Mouse (Mus musculus): ENCODE data around the gene Ssr3. TPM values are rescaled to one million over a fixed set of nuclear protein-coding genes. Genes with fewer than 3 reads are reported as not detected.
"Not testable (repeated sequence)": the region's sequence is repeated elsewhere in the genome, so short reads cannot be mapped to it uniquely, and the experiment has no call there.

Gene Ssr3
- polyA plus RNA-seq, 1 experiment from 2014 or later = 161 TPM

DNA sequence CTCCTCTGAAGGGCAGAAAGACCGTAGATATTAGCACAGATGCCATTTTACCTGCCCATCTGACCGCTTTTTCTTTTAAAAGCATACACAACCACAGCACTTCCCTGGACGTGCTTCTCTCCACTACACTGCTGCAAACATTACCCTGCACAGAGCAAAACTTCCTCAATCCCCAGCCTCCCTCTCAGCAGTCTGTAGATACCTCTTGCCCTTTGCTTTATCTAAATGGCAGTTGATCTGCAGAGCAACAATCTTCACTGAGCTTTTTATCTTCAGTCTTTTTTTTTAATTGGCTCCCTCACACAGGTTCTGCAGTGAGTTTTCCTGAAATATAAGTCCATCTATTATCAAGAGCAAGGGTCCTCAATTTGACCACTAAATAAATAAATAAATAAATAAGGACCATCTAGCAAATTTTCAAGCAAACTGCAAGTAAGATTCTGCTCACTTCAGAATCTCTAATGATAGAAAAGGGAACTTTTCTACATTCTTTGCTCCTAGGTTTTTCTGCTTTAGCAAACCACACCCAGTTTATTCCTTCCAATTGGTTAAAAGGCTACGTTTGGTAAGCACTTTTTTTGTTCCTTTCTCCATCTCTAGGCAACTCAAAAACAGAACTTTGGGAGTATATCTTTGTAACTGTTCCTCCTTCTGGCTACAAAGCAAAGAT lies 4.5 kb upstream of the Ssr3 start:
- 83% methylated on average over 4 of the region's 4 CpGs for WGBS
- Histone ChIP-seq H3K9me3 (replicated peaks) (no peaks in the 10 kb centered on the region), H3K4me2 (no peak overlapping the region), H3K27ac (no peak overlapping the region), H3K36me3 (ENCODE audit: poor library complexity, severe bottlenecking) (no peaks in the 10 kb centered on the region), H3K4me1 (no peaks in the 10 kb centered on the region), H3K4me3 (no peak overlapping the region), H3K27me3 (no peaks in the 10 kb centered on the region), H3K9ac (no peak overlapping the region)
- no peak for ATAC-seq

- peaks cover 13% of the 10 kb centered on the region for H3K4me1 ChIP-seq
- H3K9ac ChIP-seq; H3K36me3 ChIP-seq (ENCODE audit: poor library complexity, severe bottlenecking); H3K27me3 ChIP-seq; H3K4me3 ChIP-seq; H3K27ac ChIP-seq; H3K4me2 ChIP-seq; ATAC-seq; H3K9me3 ChIP-seq (replicated peaks): not testable (repeated sequence)
- 85% methylated on average over 1 of the region's 1 CpGs for WGBS
Measured at GRCm38 (mm10) chr3:65395111-65395510, 2.7 kb upstream of the Ssr3 start.

GRCm38 (mm10) chr3:65391784-65392420 lies 521 bp downstream of the Ssr3 start:
- H3K27me3 ChIP-seq = no peaks in the 10 kb centered on the region
- no peaks in the 10 kb centered on the region for H3K9me3 ChIP-seq (replicated peaks)
- H3K27ac ChIP-seq = peak overlapping the region; percentile 68
- peaks cover 30% of the 10 kb centered on the region for H3K36me3 ChIP-seq (ENCODE audit: poor library complexity, severe bottlenecking)
- under 1% methylated on average over 37 of the region's 37 CpGs for WGBS
- peak overlapping the region; percentile 91 for H3K9ac ChIP-seq
- ATAC-seq = peak; percentile 69
- H3K4me3 ChIP-seq = peak overlapping the region; percentile 82
- peaks cover 13% of the 10 kb centered on the region for H3K4me1 ChIP-seq
- H3K4me2 ChIP-seq = peak overlapping the region; percentile 80

GRCm38 (mm10) chr3:65391222-65391783 lies 1.1 kb downstream of the Ssr3 start:
- Histone ChIP-seq H3K27me3 (no peaks in the 10 kb centered on the region), H3K4me1 (peaks cover 13% of the 10 kb centered on the region), H3K27ac (0 out of 2 replicates have a peak overlapping the region, but pooled peaks have one; percentile 68), H3K4me2 (peak overlapping the region; percentile 80), H3K36me3 (ENCODE audit: poor library complexity, severe bottlenecking) (peaks cover 36% of the 10 kb centered on the region), H3K4me3 (peak overlapping the region; percentile 82), H3K9me3 (replicated peaks) (no peaks in the 10 kb centered on the region), H3K9ac (peak overlapping the region; percentile 91)
- no peak for ATAC-seq
- WGBS = 47% methylated on average over 6 of the region's 6 CpGs

GRCm38 (mm10) chr3:65385771-65386170 lies 6.7 kb downstream of the Ssr3 start:
- Histone ChIP-seq H3K27me3 (no peaks in the 10 kb centered on the region), H3K4me3 (no peak overlapping the region), H3K9ac (no peak overlapping the region), H3K9me3 (replicated peaks) (no peaks in the 10 kb centered on the region), H3K4me2 (no peak overlapping the region), H3K36me3 (ENCODE audit: poor library complexity, severe bottlenecking) (peaks cover 79% of the 10 kb centered on the region), H3K27ac (no peak overlapping the region), H3K4me1 (0 out of 2 replicates have a peak, but pooled peaks cover 5% of the 10 kb centered on the region)
- ATAC-seq = no peak

DNA sequence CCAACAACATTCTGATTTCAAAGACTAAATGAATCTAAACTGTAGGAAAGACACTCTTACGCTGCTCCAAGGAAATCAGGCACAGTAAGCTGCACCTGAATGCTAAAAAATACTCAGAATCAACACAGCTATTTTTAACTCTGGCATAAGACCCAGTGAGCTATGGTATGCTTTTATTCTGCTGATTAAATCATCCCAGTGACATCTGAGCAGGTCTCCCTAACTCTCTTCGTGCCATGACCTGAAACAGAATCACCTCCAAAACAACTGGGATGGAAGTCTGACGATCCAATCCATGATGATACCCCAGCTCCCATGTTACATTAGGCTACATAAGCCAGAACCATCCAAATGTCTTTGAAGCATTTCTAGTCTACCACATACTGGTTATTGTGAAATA lies 8.0 kb downstream of the Ssr3 start:
- H3K27me3 ChIP-seq = no peaks in the 10 kb centered on the region
- no peak overlapping the region for H3K4me3 ChIP-seq
- H3K4me2 ChIP-seq = no peak overlapping the region
- no peak for ATAC-seq
- H3K9ac ChIP-seq = no peak overlapping the region
- peaks cover 80% of the 10 kb centered on the region for H3K36me3 ChIP-seq (ENCODE audit: poor library complexity, severe bottlenecking)
- H3K9me3 ChIP-seq (replicated peaks) = no peaks in the 10 kb centered on the region
- WGBS = 91% methylated on average over 3 of the region's 3 CpGs
- no peaks in the 10 kb centered on the region for H3K4me1 ChIP-seq
- no peak overlapping the region for H3K27ac ChIP-seq

GRCm38 (mm10) chr3:65381094-65381493 lies 11.3 kb downstream of the Ssr3 start:
- H3K9ac ChIP-seq = no peak overlapping the region
- H3K4me2 ChIP-seq = no peak overlapping the region
- H3K27me3 ChIP-seq = no peaks in the 10 kb centered on the region
- peaks cover 63% of the 10 kb centered on the region for H3K36me3 ChIP-seq (ENCODE audit: poor library complexity, severe bottlenecking)
- ATAC-seq = no peak
- H3K4me3 ChIP-seq = no peak overlapping the region
- no peaks in the 10 kb centered on the region for H3K9me3 ChIP-seq (replicated peaks)
- no peaks in the 10 kb centered on the region for H3K4me1 ChIP-seq
- H3K27ac ChIP-seq = no peak overlapping the region
- 89% methylated on average over 4 of the region's 4 CpGs for WGBS

GRCm38 (mm10) chr3:65379884-65380539 lies 12.4 kb downstream of the Ssr3 start:
- Histone ChIP-seq H3K9me3 (replicated peaks) (no peaks in the 10 kb centered on the region), H3K4me1 (no peaks in the 10 kb centered on the region), H3K9ac (no peak overlapping the region), H3K4me3 (no peak overlapping the region), H3K36me3 (ENCODE audit: poor library complexity, severe bottlenecking) (peaks cover 59% of the 10 kb centered on the region), H3K4me2 (no peak overlapping the region), H3K27me3 (no peaks in the 10 kb centered on the region), H3K27ac (no peak overlapping the region)
- 74% methylated on average over 4 of the region's 4 CpGs for WGBS
- 0 out of 2 replicates have a peak, but pooled peaks have one; percentile 38 for ATAC-seq

DNA sequence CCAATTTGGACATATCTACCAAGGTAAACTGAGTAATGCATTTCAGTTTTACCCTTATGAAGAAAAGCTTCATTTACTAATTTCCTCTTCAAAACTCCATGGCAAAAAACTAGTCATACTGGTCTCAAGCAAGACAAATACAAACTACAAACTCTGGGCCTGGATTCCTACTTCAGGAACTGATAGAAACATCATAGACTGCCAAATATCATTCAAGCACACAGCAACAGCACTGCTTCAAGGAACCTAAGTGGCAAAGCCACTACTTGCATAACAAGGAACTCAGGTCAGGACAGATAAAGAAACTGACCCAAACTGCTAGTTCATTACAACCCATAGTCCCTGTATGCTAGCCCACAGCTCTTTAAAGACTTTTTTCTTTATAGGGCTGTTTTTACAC lies 13.7 kb downstream of the Ssr3 start:
- Histone ChIP-seq H3K27me3 (no peaks in the 10 kb centered on the region), H3K36me3 (ENCODE audit: poor library complexity, severe bottlenecking) (peaks cover 52% of the 10 kb centered on the region), H3K4me2 (no peak overlapping the region), H3K4me3 (no peak overlapping the region), H3K27ac (no peak overlapping the region), H3K9ac (no peak overlapping the region), H3K4me1 (no peaks in the 10 kb centered on the region), H3K9me3 (replicated peaks) (no peaks in the 10 kb centered on the region)
- no peak for ATAC-seq

DNA sequence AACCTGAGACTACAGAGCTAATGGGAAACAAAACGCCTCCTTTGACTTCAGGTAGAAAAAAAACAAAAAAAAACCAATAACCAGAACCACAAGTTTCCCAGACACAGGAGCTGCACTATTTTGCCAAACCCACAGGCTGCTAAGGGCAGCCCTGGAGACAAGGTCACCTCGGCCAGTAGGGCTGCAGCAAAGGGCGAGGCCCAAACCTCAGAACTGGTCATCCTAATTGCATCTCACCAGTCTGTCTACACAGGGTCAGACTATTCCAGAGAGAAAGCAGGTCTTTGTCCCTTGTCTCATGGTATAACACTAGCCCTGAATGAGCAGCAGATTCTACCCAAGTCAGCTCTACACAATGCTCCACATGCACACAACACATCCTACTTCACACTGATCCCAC lies 17.7 kb downstream of the Ssr3 start:
- 84% methylated on average over 3 of the region's 3 CpGs for WGBS
- H3K9ac ChIP-seq = no peak overlapping the region
- no peak overlapping the region for H3K27ac ChIP-seq
- ATAC-seq = no peak
- peaks cover 50% of the 10 kb centered on the region for H3K36me3 ChIP-seq (ENCODE audit: poor library complexity, severe bottlenecking)
- no peaks in the 10 kb centered on the region for H3K9me3 ChIP-seq (replicated peaks)
- no peaks in the 10 kb centered on the region for H3K4me1 ChIP-seq
- H3K27me3 ChIP-seq = no peaks in the 10 kb centered on the region
- H3K4me2 ChIP-seq = no peak overlapping the region
- H3K4me3 ChIP-seq = no peak overlapping the region

DNA sequence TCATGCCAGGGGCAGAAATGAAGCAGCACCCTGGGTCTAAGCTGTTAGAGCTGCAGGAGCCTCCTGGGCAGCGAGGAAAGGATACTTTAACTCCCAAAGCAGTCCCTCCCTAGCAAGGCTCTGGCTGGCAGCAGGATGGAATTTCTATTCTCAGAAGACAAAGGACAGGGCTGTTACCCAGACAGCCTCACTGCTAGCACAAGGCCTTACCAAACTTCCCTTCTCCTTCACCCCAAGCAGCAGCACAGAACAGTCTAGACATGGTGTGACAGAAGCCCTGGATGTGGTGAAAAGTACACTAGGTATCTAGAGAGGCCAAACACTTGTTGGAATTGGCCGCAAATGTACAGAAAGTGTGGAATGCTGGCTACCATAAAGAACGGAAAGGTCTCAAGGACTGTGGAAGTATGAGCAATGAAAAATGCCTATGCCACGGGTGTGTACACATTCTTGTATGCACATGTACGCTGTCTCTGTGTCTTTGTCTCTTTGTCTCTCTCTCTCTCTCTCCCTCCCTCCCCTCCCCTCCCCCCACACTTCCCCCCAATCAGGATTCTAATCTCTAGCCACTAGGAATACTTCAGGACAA lies 18.7 kb downstream of the Ssr3 start:
- ATAC-seq = no peak

GRCm38 (mm10) chr3:65372552-65372951 lies 19.9 kb downstream of the Ssr3 start:
- ATAC-seq = no peak
- H3K36me3 ChIP-seq (ENCODE audit: poor library complexity, severe bottlenecking) = peaks cover 50% of the 10 kb centered on the region

More for the DNA sequence above, 18.7 kb downstream of the Ssr3 start:
- 63% methylated on average over 5 of the region's 5 CpGs for WGBS
- H3K4me3 ChIP-seq = no peak overlapping the region
- H3K4me1 ChIP-seq = no peaks in the 10 kb centered on the region
- H3K9ac ChIP-seq = no peak overlapping the region
- H3K4me2 ChIP-seq = no peak overlapping the region
- H3K27ac ChIP-seq = no peak overlapping the region
- H3K36me3 ChIP-seq (ENCODE audit: poor library complexity, severe bottlenecking) = peaks cover 45% of the 10 kb centered on the region
- H3K27me3 ChIP-seq = no peaks in the 10 kb centered on the region
- H3K9me3 ChIP-seq (replicated peaks) = no peaks in the 10 kb centered on the region

More at GRCm38 (mm10) chr3:65372552-65372951, 19.9 kb downstream of the Ssr3 start:
- no peak overlapping the region for H3K4me2 ChIP-seq
- no peak overlapping the region for H3K4me3 ChIP-seq
- H3K27ac ChIP-seq = no peak overlapping the region
- no peak overlapping the region for H3K9ac ChIP-seq
- no peaks in the 10 kb centered on the region for H3K27me3 ChIP-seq
- WGBS = 93% methylated on average over 4 of the region's 4 CpGs
- no peaks in the 10 kb centered on the region for H3K9me3 ChIP-seq (replicated peaks)
- H3K4me1 ChIP-seq = no peaks in the 10 kb centered on the region
